Mouse (Mus musculus) midbrain, embryonic 16.5 days (tissue): ENCODE measurements around the gene Msi2. TPM values are rescaled to one million over a fixed set of nuclear protein-coding genes. Genes with fewer than 3 reads are reported as not detected.

ENCODE experiments used
- ATAC-seq: fragments of 200-750 bp; cut with Nextera tagmentation; 2 replicates; pipeline ENCODE4 v1.8.0; 2017; ENCODE audit warnings: moderate TSS enrichment
- H3K27ac ChIP-seq: fragments of 300-500 bp; sonication (generic); 2 replicates; pipeline ENCODE4 v1.5.1; 2014; ENCODE audit warnings: mild to moderate bottlenecking, low read length, mixed read lengths
- H3K27me3 ChIP-seq: fragments of 300-500 bp; sonication (generic); 2 replicates; pipeline ENCODE4 v1.6.1; 2014; ENCODE audit warnings: low read depth, low read length, mixed read lengths; ENCODE audit not compliant: control insufficient read depth, insufficient read depth
- H3K36me3 ChIP-seq: fragments of 300-500 bp; sonication (generic); 2 replicates; pipeline ENCODE4 v1.6.1; 2014; ENCODE audit warnings: mild to moderate bottlenecking, low read length, moderate library complexity, mixed read lengths; ENCODE audit not compliant: control insufficient read depth, insufficient read depth
- H3K4me1 ChIP-seq: fragments of 300-500 bp; sonication (generic); 2 replicates; pipeline ENCODE4 v1.6.1; 2014; ENCODE audit warnings: mild to moderate bottlenecking, low read length, mixed read lengths; ENCODE audit not compliant: control insufficient read depth, insufficient read depth
- H3K4me2 ChIP-seq: fragments of 300-500 bp; sonication (generic); 2 replicates; pipeline ENCODE4 v1.6.1; 2014; ENCODE audit warnings: mild to moderate bottlenecking, low read length, mixed read lengths
- H3K4me3 ChIP-seq: fragments of 300-500 bp; sonication (generic); 2 replicates; pipeline ENCODE4 v1.5.1; 2014; ENCODE audit warnings: low read depth, mild to moderate bottlenecking, low read length, moderate library complexity, mixed read lengths
- H3K9ac ChIP-seq: fragments of 300-500 bp; sonication (generic); 2 replicates; pipeline ENCODE4 v1.6.1; 2014; ENCODE audit warnings: low read depth, low read length, mixed read lengths
- H3K9me3 ChIP-seq: fragments of 300-500 bp; sonication (generic); replicated peaks from 2 replicates; pipeline ENCODE4 v1.6.1; 2014; ENCODE audit warnings: mild to moderate bottlenecking, low read length, mixed read lengths; ENCODE audit not compliant: control insufficient read depth, poor library complexity, severe bottlenecking
- WGBS: fragments of 180-500 bp; shearing (Covaris S2); extraction: QIAGEN DNeasy Blood & Tissue Kit; methylation state at CpG from one replicate; pipeline ENCODE4 v1.1.7; 2014; 5-methylcytosine and 5-hydroxymethylcytosine counted together
- polyA plus RNA-seq: library from polyadenylated mRNA; unstranded; fragments of >200 nt; fragmentation: Nextera tagmentation; extraction: Ambion mirVana; gene quantifications from 2 replicates; pipeline ENCODE4 v1.2.1, GENCODE M21; 2015

Gene Msi2
- polyA plus RNA-seq, 1 experiment from 2014 or later, result 29.4 TPM

DNA sequence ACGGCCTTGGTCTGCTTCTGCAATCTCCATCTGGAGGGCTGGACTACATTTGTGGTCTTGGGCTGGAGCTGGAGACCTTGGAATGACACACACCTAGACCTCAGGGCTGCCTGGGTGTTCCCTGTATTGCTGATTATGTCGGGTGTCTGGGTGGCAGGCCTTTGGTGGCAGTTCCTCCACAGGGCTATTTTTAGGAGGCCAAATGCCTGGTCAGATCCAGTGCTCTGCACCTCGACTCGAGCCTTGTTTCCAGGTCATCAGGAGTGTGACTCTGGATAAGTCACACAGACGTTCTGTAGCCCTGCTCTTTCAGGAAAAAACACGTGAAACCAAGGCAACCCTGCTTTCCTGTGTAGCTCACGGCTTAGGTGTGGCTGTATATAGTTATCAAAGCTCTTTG is 358.6 kb downstream of the Msi2 start:
- no peak overlapping the region for H3K27ac ChIP-seq
- H3K9me3 ChIP-seq, result no peaks in the 10 kb centered on the region
- H3K4me2 ChIP-seq, result no peak overlapping the region
- H3K27me3 ChIP-seq, result no peaks in the 10 kb centered on the region
- peaks cover 17% of the 10 kb centered on the region for H3K4me1 ChIP-seq
- no peaks in the 10 kb centered on the region for H3K36me3 ChIP-seq
- H3K4me3 ChIP-seq, result no peak overlapping the region
- H3K9ac ChIP-seq, result no peak overlapping the region
- no peak for ATAC-seq
- WGBS, result 94% methylated on average over 7 of the region's 7 CpGs

DNA sequence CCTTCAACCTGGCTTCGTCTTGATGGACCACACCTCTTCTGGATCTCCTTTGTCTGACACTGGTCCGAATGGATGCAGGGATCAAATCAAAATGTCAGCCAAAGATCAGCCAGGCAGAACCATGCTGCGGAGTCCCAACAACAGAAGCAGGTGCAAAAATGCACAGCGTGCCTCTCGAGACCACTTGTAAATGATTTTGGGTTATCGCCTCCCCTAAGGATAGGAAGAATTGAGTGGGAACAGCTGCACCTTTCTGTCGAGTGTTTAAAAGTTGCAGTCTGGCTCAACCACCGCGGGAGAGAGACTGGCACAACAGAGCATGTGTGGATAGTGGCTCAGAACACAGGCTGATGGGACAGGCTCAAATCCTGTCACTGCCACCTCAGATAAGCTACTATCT is 361.0 kb downstream of the Msi2 start:
- WGBS, result 27% methylated on average over 9 of the region's 9 CpGs
- ATAC-seq, result peak; percentile 5; the same call in 1 of the 2 replicates
- peaks cover 17% of the 10 kb centered on the region for H3K4me1 ChIP-seq

DNA sequence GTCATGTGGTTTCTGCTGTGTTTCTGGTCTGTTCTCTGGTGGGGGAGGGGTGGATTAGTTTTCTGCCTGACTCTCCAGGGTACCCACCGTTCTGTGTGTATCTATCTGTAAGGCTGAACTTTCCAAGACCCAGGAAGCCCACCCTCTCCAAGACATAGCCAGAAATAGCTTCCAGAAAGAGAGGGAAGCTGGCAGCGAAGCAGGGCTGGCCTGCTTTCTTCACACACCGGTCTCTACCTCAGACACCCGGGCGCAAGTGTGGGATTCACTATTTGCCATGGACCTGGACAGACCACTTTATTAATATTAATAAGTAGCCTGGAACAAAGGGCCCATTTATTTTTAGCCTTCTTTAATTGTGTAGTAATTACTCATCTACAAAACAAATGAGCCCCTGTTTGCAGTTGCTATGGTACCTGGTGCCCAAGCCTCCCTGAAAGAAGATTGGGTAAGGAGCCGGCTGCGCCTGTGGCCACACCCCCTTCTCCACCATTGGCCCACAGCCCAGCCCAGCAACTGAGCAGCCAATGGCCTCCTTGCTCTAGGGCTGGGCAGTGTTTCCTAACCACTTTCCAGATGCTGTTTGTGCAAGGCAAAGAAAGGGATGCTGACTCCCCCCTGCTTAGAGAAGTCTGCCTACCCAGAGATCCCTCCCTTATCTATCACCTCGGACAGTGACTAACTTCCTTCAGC is 361.6 kb downstream of the Msi2 start:
- H3K4me2 ChIP-seq, result peak overlapping the region; percentile 31
- peaks cover 18% of the 10 kb centered on the region for H3K4me1 ChIP-seq
- H3K9me3 ChIP-seq, result no peaks in the 10 kb centered on the region
- peak overlapping the region; percentile 12; the same call in 1 of the 2 replicates for H3K9ac ChIP-seq
- no peaks in the 10 kb centered on the region for H3K27me3 ChIP-seq
- peak overlapping the region; percentile 83 for H3K27ac ChIP-seq
- H3K36me3 ChIP-seq, result no peaks in the 10 kb centered on the region
- H3K4me3 ChIP-seq, result no peak overlapping the region
- 28% methylated on average over 8 of the region's 8 CpGs for WGBS
- ATAC-seq, result peak; percentile 96

More for the DNA sequence above, 361.0 kb downstream of the Msi2 start:
- H3K4me3 ChIP-seq, result no peak overlapping the region
- H3K9me3 ChIP-seq, result no peaks in the 10 kb centered on the region
- H3K27ac ChIP-seq, result peak overlapping the region; percentile 83
- no peaks in the 10 kb centered on the region for H3K27me3 ChIP-seq
- no peaks in the 10 kb centered on the region for H3K36me3 ChIP-seq
- peak overlapping the region; percentile 31 for H3K4me2 ChIP-seq
- peak overlapping the region; percentile 12; the same call in 1 of the 2 replicates for H3K9ac ChIP-seq

DNA sequence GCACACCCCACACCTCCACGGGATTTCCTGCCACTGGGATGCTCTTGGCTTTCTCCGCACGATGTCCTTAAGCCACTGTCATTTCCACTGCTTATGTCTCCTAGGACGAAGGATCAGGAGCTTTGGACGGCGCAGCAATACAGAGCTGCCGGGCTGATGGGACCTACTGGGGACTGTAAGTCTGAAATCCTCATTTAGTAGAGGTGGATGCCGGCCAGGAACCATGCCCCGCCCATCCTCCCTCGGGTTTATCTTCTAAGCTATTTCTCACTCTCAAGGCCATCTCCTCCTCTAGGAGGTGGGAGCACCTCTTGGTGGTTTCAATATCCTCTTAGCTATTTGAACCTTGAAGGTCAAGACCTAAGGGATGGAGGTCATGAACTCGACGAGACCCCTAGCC is 362.3 kb downstream of the Msi2 start:
- Histone ChIP-seq H3K4me1 (peaks cover 23% of the 10 kb centered on the region), H3K27me3 (no peaks in the 10 kb centered on the region), H3K9ac (no peak overlapping the region), H3K4me3 (no peak overlapping the region), H3K9me3 (no peaks in the 10 kb centered on the region), H3K4me2 (no peak overlapping the region), H3K36me3 (no peaks in the 10 kb centered on the region), H3K27ac (peak overlapping the region; percentile 83)
- ATAC-seq, result no peak
- 74% methylated on average over 12 of the region's 12 CpGs for WGBS

DNA sequence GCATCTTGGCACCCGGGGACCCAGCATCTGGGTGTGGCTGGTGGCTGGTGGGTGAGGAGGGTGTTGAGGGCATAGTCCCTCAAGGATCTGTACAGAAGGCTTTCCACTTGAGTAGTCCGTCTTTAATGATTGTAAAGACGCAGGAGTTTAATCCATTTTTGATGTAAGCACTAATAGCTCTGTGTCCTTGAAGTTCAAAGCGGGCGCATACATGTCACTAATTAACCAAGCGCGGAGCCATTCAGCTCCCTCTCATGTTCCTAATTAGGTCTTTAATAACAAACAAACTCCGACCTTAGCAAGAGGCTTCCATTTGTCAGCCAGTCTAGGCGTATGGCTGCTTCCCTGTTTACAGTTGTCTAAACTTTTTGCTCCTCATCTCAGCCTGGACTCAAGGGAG is 363.5 kb downstream of the Msi2 start:
- H3K27ac ChIP-seq, result no peak overlapping the region
- no peaks in the 10 kb centered on the region for H3K9me3 ChIP-seq
- no peak overlapping the region for H3K4me3 ChIP-seq
- 63% methylated on average over 9 of the region's 9 CpGs for WGBS
- H3K4me2 ChIP-seq, result no peak overlapping the region
- H3K9ac ChIP-seq, result no peak overlapping the region
- ATAC-seq, result no peak
- peaks cover 28% of the 10 kb centered on the region for H3K4me1 ChIP-seq
- no peaks in the 10 kb centered on the region for H3K36me3 ChIP-seq
- no peaks in the 10 kb centered on the region for H3K27me3 ChIP-seq

DNA sequence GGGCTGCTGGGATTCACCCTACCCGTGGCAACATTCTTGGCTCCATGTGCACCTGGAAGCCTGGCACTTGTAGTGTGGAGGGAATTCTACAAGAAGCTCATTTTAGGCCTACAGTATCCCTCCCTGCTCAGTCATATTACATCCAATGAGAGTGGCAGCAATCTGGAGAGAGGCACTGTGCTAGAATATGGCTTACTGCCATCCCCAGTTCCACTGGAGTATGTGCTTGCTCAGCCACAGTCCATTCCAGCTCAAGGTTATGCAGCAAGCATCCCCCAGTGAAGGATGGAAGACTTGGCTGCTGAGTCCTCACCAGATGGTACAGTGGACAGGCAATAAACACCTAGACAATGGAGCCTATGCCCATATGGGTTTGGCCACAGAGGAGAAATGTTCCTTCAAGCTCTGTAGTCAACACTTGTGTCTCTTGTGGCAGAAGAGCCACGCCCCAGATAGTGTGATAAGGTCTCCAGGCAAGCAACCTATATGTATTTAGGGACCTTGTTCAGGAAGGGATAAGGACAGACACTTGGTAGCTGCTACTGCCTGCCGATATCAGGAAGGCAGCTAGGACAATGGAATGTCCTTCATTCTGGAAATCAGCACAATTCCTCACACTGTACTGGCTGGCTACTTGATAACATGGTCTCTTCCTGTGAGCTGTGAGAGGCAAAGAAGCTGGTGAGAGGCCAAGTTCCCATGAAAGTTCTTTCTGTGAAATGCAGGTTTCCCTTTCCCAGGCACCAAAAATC is 366.4 kb downstream of the Msi2 start:
- 72% methylated on average over 3 of the region's 3 CpGs for WGBS

DNA sequence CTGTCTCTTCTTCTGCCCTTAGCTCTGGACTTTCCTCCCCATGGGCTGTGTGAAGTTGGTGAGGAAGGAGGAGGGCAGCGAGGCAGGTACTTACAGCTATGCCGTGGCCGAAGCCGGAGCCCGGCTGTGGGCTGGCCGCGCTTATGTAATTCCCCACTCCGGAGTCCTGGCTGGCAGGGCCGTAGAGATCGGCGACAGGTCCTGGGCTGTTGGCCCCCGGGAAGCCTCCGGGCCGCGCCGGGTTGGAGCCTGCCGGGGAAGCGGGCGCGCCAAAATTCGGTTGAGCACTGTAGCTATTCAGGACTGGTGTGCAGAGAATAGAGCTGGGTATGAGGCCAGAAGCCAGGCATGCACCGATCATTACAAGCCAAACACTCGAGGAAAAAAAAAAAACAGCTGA is 369.6 kb downstream of the Msi2 start:
- H3K9ac ChIP-seq, result peak overlapping the region; percentile 23; the same call in 1 of the 2 replicates
- H3K4me3 ChIP-seq, result no peak overlapping the region
- WGBS, result 16% methylated on average over 23 of the region's 23 CpGs
- no peaks in the 10 kb centered on the region for H3K36me3 ChIP-seq
- H3K4me2 ChIP-seq, result peak overlapping the region; percentile 37
- H3K4me1 ChIP-seq, result peaks cover 24% of the 10 kb centered on the region
- no peaks in the 10 kb centered on the region for H3K27me3 ChIP-seq
- no peaks in the 10 kb centered on the region for H3K9me3 ChIP-seq
- peak overlapping the region; percentile 39 for H3K27ac ChIP-seq
- no peak for ATAC-seq

More for the DNA sequence above, 366.4 kb downstream of the Msi2 start:
- Histone ChIP-seq H3K4me1 (peaks cover 35% of the 10 kb centered on the region), H3K9me3 (no peaks in the 10 kb centered on the region), H3K36me3 (no peaks in the 10 kb centered on the region), H3K9ac (no peak overlapping the region), H3K27me3 (no peaks in the 10 kb centered on the region), H3K4me3 (no peak overlapping the region), H3K27ac (0 out of 2 replicates have a peak overlapping the region, but pooled peaks have one; percentile 24), H3K4me2 (no peak overlapping the region)
- ATAC-seq, result no peak

DNA sequence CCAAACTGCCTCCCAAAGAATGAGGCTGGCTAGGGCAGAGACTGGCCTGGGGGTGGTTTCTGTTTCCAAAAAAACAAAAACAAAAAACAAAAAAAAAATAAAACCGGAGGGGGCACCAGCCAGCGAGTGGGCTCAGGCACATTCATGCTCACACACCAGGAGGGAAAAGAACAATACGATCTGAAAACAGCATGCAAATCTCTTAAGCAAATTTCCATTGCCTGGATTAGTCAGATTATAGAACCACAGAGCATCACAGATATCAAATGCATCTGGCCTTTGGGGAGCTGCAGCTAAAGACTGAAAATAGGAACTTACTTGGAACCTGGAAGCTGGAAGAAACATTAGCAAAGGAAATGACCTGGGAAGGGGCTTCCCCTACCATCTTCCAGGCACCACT is 370.3 kb downstream of the Msi2 start:
- peaks cover 24% of the 10 kb centered on the region for H3K4me1 ChIP-seq
- H3K27ac ChIP-seq, result peak overlapping the region; percentile 39
- no peaks in the 10 kb centered on the region for H3K27me3 ChIP-seq
- no peak for ATAC-seq
- no peak overlapping the region for H3K9ac ChIP-seq
- 13% methylated on average over 3 of the region's 3 CpGs for WGBS
- no peaks in the 10 kb centered on the region for H3K36me3 ChIP-seq
- no peak overlapping the region for H3K4me3 ChIP-seq
- no peak overlapping the region for H3K4me2 ChIP-seq
- H3K9me3 ChIP-seq, result no peaks in the 10 kb centered on the region

DNA sequence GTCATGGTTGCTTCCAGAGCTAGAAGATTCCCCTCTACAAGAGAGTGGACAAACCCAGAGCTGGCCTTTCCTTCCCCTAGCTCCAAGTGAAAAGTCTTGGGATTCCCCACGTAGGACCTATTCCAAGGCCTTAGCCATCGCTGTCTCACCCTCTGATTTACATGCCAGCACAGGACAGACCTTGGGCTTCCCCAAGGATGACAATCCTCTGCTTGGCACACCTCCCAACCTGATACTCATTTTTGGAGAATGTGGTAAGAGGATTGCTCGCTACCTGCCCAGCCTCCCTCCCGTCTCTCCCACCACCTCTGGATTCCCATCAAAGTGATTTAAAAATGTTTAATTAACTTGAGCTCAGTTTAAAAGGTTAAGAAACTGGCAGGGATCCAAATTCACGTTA is 372.2 kb downstream of the Msi2 start:
- WGBS, result 76% methylated on average over 5 of the region's 5 CpGs
- no peak for ATAC-seq
- Histone ChIP-seq H3K9me3 (no peaks in the 10 kb centered on the region), H3K4me2 (no peak overlapping the region), H3K9ac (no peak overlapping the region), H3K4me1 (peaks cover 18% of the 10 kb centered on the region), H3K36me3 (no peaks in the 10 kb centered on the region), H3K27ac (no peak overlapping the region), H3K4me3 (no peak overlapping the region), H3K27me3 (no peaks in the 10 kb centered on the region)
